Mouse (Mus musculus): ENCODE measurements at regions not wholly inside any gene's neighbourhood (a gene's known extent, or its start where the extent isn't known, plus 50 kb on each side); places are given as distances from the start of the nearest gene placed in this dataset.
A peak's percentile ranks its signal among the peaks of the same experiment; 100 is the strongest.

DNA sequence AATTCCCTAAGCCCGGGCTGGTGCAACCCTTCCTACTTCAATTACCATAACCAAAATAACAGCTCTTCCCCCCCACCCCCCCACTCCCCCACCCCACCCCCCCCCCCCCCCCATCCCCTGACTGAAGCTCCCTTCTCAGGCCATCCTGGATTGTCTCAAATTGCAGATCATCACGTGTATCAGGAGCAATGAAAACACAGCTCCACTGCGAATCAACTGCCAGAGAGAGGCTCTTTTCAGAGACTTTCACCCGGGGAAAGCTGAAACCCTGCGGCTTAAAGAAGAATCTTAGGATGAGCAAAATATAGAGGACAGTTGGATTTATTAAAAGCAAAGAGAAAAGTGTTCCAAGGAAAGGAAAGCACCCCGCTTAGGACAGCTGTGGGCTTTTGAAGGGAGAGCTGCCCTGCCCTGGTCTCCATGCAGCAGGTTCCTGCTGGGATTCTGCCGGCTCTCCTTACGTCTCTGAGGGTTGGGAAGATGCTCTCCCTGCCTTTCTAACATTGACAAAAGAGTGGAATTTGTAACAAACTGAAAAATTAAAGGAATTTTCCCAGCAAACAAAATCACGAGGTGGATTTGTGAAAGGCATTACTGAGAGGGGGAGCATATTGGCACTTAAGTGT lies 88.6 kb upstream of the Qrfpr start:
- Histone ChIP-seq H3K4me3 (replicated peaks; ENCODE audit: low read length) (no peak overlapping the region), H3K36me3 (ENCODE audit: control insufficient read depth, insufficient read depth) (no peaks in the 10 kb centered on the region), H3K27ac (ENCODE audit: low read length) (no peak overlapping the region), H3K9me3 (ENCODE audit: control insufficient read depth, low read length) (no peaks in the 10 kb centered on the region), H3K9ac (replicated peaks; ENCODE audit: low read depth, low read length) (no peak overlapping the region), H3K4me2 (ENCODE audit: low read length) (peak overlapping the region; percentile 32), H3K4me1 (replicated peaks; ENCODE audit: control insufficient read depth, insufficient read depth, low read length) (peaks cover 4% of the 10 kb centered on the region; the same call in 1 of the 2 replicates), H3K27me3 (replicated peaks; ENCODE audit: control insufficient read depth, insufficient read depth, low read length) (no peaks in the 10 kb centered on the region)
- WGBS = 3% methylated on average over 9 of the region's 9 CpGs
- ATAC-seq = peak; percentile 40; the same call in 1 of the 2 replicates

GRCm38 (mm10) chr3:36296792-36297191 lies 74.7 kb upstream of the Qrfpr start:
- no peaks in the 10 kb centered on the region for H3K4me1 ChIP-seq (replicated peaks; ENCODE audit: control insufficient read depth, insufficient read depth, low read length)
- H3K36me3 ChIP-seq (ENCODE audit: control insufficient read depth, insufficient read depth) = no peaks in the 10 kb centered on the region
- no peak overlapping the region for H3K4me3 ChIP-seq (replicated peaks; ENCODE audit: low read length)
- WGBS = 68% methylated on average over 3 of the region's 3 CpGs
- no peak overlapping the region for H3K4me2 ChIP-seq (ENCODE audit: low read length)
- no peaks in the 10 kb centered on the region for H3K9me3 ChIP-seq (ENCODE audit: control insufficient read depth, low read length)
- no peak overlapping the region for H3K9ac ChIP-seq (replicated peaks; ENCODE audit: low read depth, low read length)
- no peak for ATAC-seq
- no peak overlapping the region for H3K27ac ChIP-seq (ENCODE audit: low read length)
- H3K27me3 ChIP-seq (replicated peaks; ENCODE audit: control insufficient read depth, insufficient read depth, low read length) = no peaks in the 10 kb centered on the region

GRCm38 (mm10) chr3:36291971-36292370 lies 69.9 kb upstream of the Qrfpr start:
- Histone ChIP-seq H3K9ac (replicated peaks; ENCODE audit: low read depth, low read length) (no peak overlapping the region), H3K27ac (ENCODE audit: low read length) (no peak overlapping the region), H3K4me1 (replicated peaks; ENCODE audit: control insufficient read depth, insufficient read depth, low read length) (no peaks in the 10 kb centered on the region), H3K36me3 (ENCODE audit: control insufficient read depth, insufficient read depth) (no peaks in the 10 kb centered on the region), H3K9me3 (ENCODE audit: control insufficient read depth, low read length) (no peaks in the 10 kb centered on the region), H3K4me2 (ENCODE audit: low read length) (no peak overlapping the region), H3K27me3 (replicated peaks; ENCODE audit: control insufficient read depth, insufficient read depth, low read length) (no peaks in the 10 kb centered on the region), H3K4me3 (replicated peaks; ENCODE audit: low read length) (no peak overlapping the region)
- no peak for ATAC-seq
- 83% methylated on average over 4 of the region's 4 CpGs for WGBS

GRCm38 (mm10) chr3:36284066-36284465 lies 62.0 kb upstream of the Qrfpr start:
- WGBS = 88% methylated on average over 5 of the region's 5 CpGs
- ATAC-seq = no peak

GRCm38 (mm10) chr3:36275502-36275901 lies 53.4 kb upstream of the Qrfpr start:
- 95% methylated on average over 1 of the region's 1 CpGs for WGBS
- Histone ChIP-seq H3K27me3 (replicated peaks; ENCODE audit: control insufficient read depth, insufficient read depth, low read length) (no peaks in the 10 kb centered on the region), H3K9me3 (ENCODE audit: control insufficient read depth, low read length) (no peaks in the 10 kb centered on the region), H3K4me2 (ENCODE audit: low read length) (no peak overlapping the region), H3K9ac (replicated peaks; ENCODE audit: low read depth, low read length) (no peak overlapping the region), H3K4me3 (replicated peaks; ENCODE audit: low read length) (no peak overlapping the region), H3K4me1 (replicated peaks; ENCODE audit: control insufficient read depth, insufficient read depth, low read length) (no peaks in the 10 kb centered on the region), H3K27ac (ENCODE audit: low read length) (no peak overlapping the region), H3K36me3 (ENCODE audit: control insufficient read depth, insufficient read depth) (no peaks in the 10 kb centered on the region)
- no peak for ATAC-seq

More at GRCm38 (mm10) chr3:36284066-36284465, 62.0 kb upstream of the Qrfpr start:
- no peak overlapping the region for H3K4me2 ChIP-seq (ENCODE audit: low read length)
- no peaks in the 10 kb centered on the region for H3K9me3 ChIP-seq (ENCODE audit: control insufficient read depth, low read length)
- H3K27me3 ChIP-seq (replicated peaks; ENCODE audit: control insufficient read depth, insufficient read depth, low read length) = no peaks in the 10 kb centered on the region
- no peaks in the 10 kb centered on the region for H3K36me3 ChIP-seq (ENCODE audit: control insufficient read depth, insufficient read depth)
- H3K27ac ChIP-seq (ENCODE audit: low read length) = no peak overlapping the region
- H3K4me3 ChIP-seq (replicated peaks; ENCODE audit: low read length) = no peak overlapping the region
- H3K9ac ChIP-seq (replicated peaks; ENCODE audit: low read depth, low read length) = no peak overlapping the region
- no peaks in the 10 kb centered on the region for H3K4me1 ChIP-seq (replicated peaks; ENCODE audit: control insufficient read depth, insufficient read depth, low read length)
